In genomic region chr12:26146336-26146735, GRCm38 (mm10) we compare ENCODE assay signal across 22 mouse cellular contexts.
"Had no signal": no experiment of that assay in that cellular context is flagged by ENCODE, and none has a peak within 500 bp of the region (broad histone marks: within the 10 kb centered on the region; RNA-seq: fewer than 3 reads in every experiment).

No protein-coding gene starts in this region.

- H3K27me3 ChIP-seq: heart, embryonic 12.5 days; hindbrain, embryonic 13.5 days; intestine, embryonic 15.5 days; limb, embryonic 12.5 days; liver, embryonic 13.5 days had no signal

- DNase-seq: gastrocnemius, adult 2 months; gastrocnemius, postnatal 10 days; gastrocnemius, postnatal 25 days; heart, adult 18-20 months; heart, postnatal 10 days; heart, postnatal 4 days; kidney, adult 18-20 months; kidney, adult 8-10 months; kidney, postnatal 25 days; kidney, postnatal 4 days; liver; liver, embryonic 13.5 days had no signal

- H3K4me3 ChIP-seq: gastrocnemius, adult 2 months; heart, embryonic 10.5 days; heart, embryonic 12.5 days; hindbrain, embryonic 10.5 days; hindbrain, embryonic 13.5 days; intestine, embryonic 15.5 days; left cerebral cortex, adult 2 months; limb, embryonic 12.5 days; liver, embryonic 13.5 days had no signal

- H3K9me3 ChIP-seq: heart, embryonic 10.5 days; heart, embryonic 12.5 days; hindbrain, embryonic 10.5 days; hindbrain, embryonic 13.5 days; intestine, embryonic 15.5 days; limb, embryonic 12.5 days; liver, embryonic 13.5 days had no signal

- H3K4me1 ChIP-seq: heart, embryonic 10.5 days; heart, embryonic 12.5 days; limb, embryonic 12.5 days; liver, embryonic 13.5 days had no signal

- H3K9ac ChIP-seq: heart, embryonic 12.5 days; hindbrain, embryonic 13.5 days; intestine, embryonic 15.5 days; limb, embryonic 12.5 days; liver, embryonic 13.5 days had no signal

- H3K4me2 ChIP-seq: heart, embryonic 12.5 days; hindbrain, embryonic 13.5 days; intestine, embryonic 15.5 days; limb, embryonic 12.5 days; liver, embryonic 11.5 days; liver, embryonic 13.5 days had no signal

- H3K36me3 ChIP-seq: heart, embryonic 10.5 days; heart, embryonic 12.5 days; hindbrain, embryonic 10.5 days; hindbrain, embryonic 13.5 days; intestine, embryonic 15.5 days; limb, embryonic 12.5 days; liver, embryonic 13.5 days had no signal

- ATAC-seq: forebrain, embryonic 16.5 days; intestine, embryonic 15.5 days; intestine, postnatal 0 days had no signal

- H3K27ac ChIP-seq: gastrocnemius, adult 2 months; heart, embryonic 10.5 days; hindbrain, embryonic 10.5 days; intestine, embryonic 15.5 days; left cerebral cortex, adult 2 months; limb, embryonic 12.5 days; liver, embryonic 13.5 days had no signal
